Mouse (Mus musculus) C2C12 (cell line): ENCODE measurements around the gene Ercc1.

Experiments used
- CTCF ChIP-seq: IDR thresholded peaks from one replicate; pipeline ENCODE4 v1.5.1; 2011; ENCODE audit not compliant: control insufficient read depth, insufficient read depth, insufficient read length
- FOSL1 ChIP-seq: IDR thresholded peaks from one replicate; pipeline ENCODE4 v1.8.0; 2011; ENCODE audit warnings: mild to moderate bottlenecking, low read length; ENCODE audit not compliant: poor library complexity, insufficient read depth, severe bottlenecking
- MAX ChIP-seq: IDR thresholded peaks from one replicate; pipeline ENCODE4 v1.6.1; 2011; ENCODE audit warnings: mild to moderate bottlenecking, control low read depth
- MYOG ChIP-seq: IDR thresholded peaks from one replicate; pipeline ENCODE4 v1.6.1; 2011; ENCODE audit not compliant: control insufficient read depth, insufficient read length; ENCODE audit errors: extremely low read depth
- USF1 ChIP-seq: IDR thresholded peaks from one replicate; pipeline ENCODE4 v1.6.1; 2011; ENCODE audit warnings: low read depth, mild to moderate bottlenecking, control low read depth, moderate library complexity

GRCm38 (mm10) chr7:19402535-19403112 lies 58.0 kb downstream of the Ercc1 start:
- no peak for TF ChIP-seq CTCF
- TF ChIP-seq USF1: no peak
- TF ChIP-seq MAX: no peak
- no peak for TF ChIP-seq FOSL1
- TF ChIP-seq MYOG: no peak
